Mouse (Mus musculus) C2C12 (cell line): ENCODE results near the gene Dnah11. TPM values are rescaled to one million over a fixed set of nuclear protein-coding genes. Genes with fewer than 3 reads are reported as not detected.

ENCODE experiments used
- H3K27me3 ChIP-seq: one replicate; pipeline ENCODE4 v1.6.1; 2011; ENCODE audit not compliant: control insufficient read depth, insufficient read depth, insufficient read length
- H3K36me3 ChIP-seq: one replicate; pipeline ENCODE4 v1.6.1; 2011; ENCODE audit not compliant: control insufficient read depth, insufficient read depth
- H3K4me3 ChIP-seq: one replicate; pipeline ENCODE4 v1.5.1; 2011; ENCODE audit warnings: mild to moderate bottlenecking, control low read depth; ENCODE audit not compliant: poor library complexity, insufficient read depth, severe bottlenecking
- H3K79me2 ChIP-seq: one replicate; pipeline ENCODE4 v1.6.1; 2011; ENCODE audit not compliant: control insufficient read depth, insufficient read depth
- H3K79me3 ChIP-seq: one replicate; pipeline ENCODE4 v1.6.1; 2011; ENCODE audit warnings: low read depth, control low read depth
- H3ac ChIP-seq: one replicate; pipeline ENCODE3; 2011; ENCODE audit warnings: low read depth; ENCODE audit not compliant: control insufficient read depth, insufficient read length
- CEBPB ChIP-seq: IDR thresholded peaks from one replicate; pipeline ENCODE4 v1.6.1; 2011; ENCODE audit warnings: low read depth, mild to moderate bottlenecking, control low read depth, moderate library complexity
- CTCF ChIP-seq: IDR thresholded peaks from one replicate; pipeline ENCODE4 v1.5.1; 2011; ENCODE audit not compliant: control insufficient read depth, insufficient read depth, insufficient read length
- FOSL1 ChIP-seq: IDR thresholded peaks from one replicate; pipeline ENCODE4 v1.8.0; 2011; ENCODE audit warnings: mild to moderate bottlenecking, low read length; ENCODE audit not compliant: poor library complexity, insufficient read depth, severe bottlenecking
- MAX ChIP-seq: IDR thresholded peaks from one replicate; pipeline ENCODE4 v1.6.1; 2011; ENCODE audit warnings: mild to moderate bottlenecking, control low read depth
- MYOD1 ChIP-seq: IDR thresholded peaks from one replicate; pipeline ENCODE4 v1.6.1; 2011; ENCODE audit warnings: low read depth; ENCODE audit not compliant: control insufficient read depth, insufficient read length
- MYOG ChIP-seq: IDR thresholded peaks from one replicate; pipeline ENCODE4 v1.6.1; 2011; ENCODE audit not compliant: control insufficient read depth, insufficient read length; ENCODE audit errors: extremely low read depth
- USF1 ChIP-seq: IDR thresholded peaks from one replicate; pipeline ENCODE4 v1.6.1; 2011; ENCODE audit warnings: low read depth, mild to moderate bottlenecking, control low read depth, moderate library complexity
- polyA plus RNA-seq: library from polyadenylated mRNA; unstranded; fragments of >200 nt; fragmentation: generic; extraction: Trizol; gene quantifications from one replicate; pipeline ENCODE4 v1.2.1, GENCODE M21; 2012; ENCODE audit warnings: missing spikeins

Gene Dnah11
- polyA plus RNA-seq, 1 experiment: under 0.01 TPM

- H3ac ChIP-seq: no peak overlapping the region
- H3K79me3 ChIP-seq: no peaks in the 10 kb centered on the region
- H3K79me2 ChIP-seq: no peaks in the 10 kb centered on the region
- no peak overlapping the region for H3K4me3 ChIP-seq
- TF ChIP-seq CTCF (no peak), MYOD1 (no peak), MYOG (no peak), USF1 (no peak), FOSL1 (no peak), CEBPB (no peak), MAX (no peak)
- H3K36me3 ChIP-seq: no peaks in the 10 kb centered on the region
- no peaks in the 10 kb centered on the region for H3K27me3 ChIP-seq
Measured at GRCm38 (mm10) chr12:118034990-118035389, 163.9 kb downstream of the Dnah11 start.

GRCm38 (mm10) chr12:118025771-118026170, 173.1 kb downstream of the Dnah11 start:
- Histone ChIP-seq H3K36me3 (no peaks in the 10 kb centered on the region), H3K79me3 (no peaks in the 10 kb centered on the region), H3K27me3 (no peaks in the 10 kb centered on the region), H3ac (no peak overlapping the region), H3K79me2 (no peaks in the 10 kb centered on the region), H3K4me3 (no peak overlapping the region)
- TF ChIP-seq CTCF (no peak), CEBPB (no peak), FOSL1 (no peak), MYOG (no peak), MYOD1 (no peak), MAX (no peak), USF1 (no peak)

- H3ac ChIP-seq: no peak overlapping the region
- no peaks in the 10 kb centered on the region for H3K79me3 ChIP-seq
- H3K36me3 ChIP-seq: no peaks in the 10 kb centered on the region
- no peaks in the 10 kb centered on the region for H3K79me2 ChIP-seq
- H3K4me3 ChIP-seq: no peak overlapping the region
- TF ChIP-seq MYOG (no peak), USF1 (no peak), CTCF (no peak), MAX (no peak), MYOD1 (no peak), FOSL1 (no peak), CEBPB (no peak)
- no peaks in the 10 kb centered on the region for H3K27me3 ChIP-seq
Measured at GRCm38 (mm10) chr12:118018936-118019335, 179.9 kb downstream of the Dnah11 start.

- TF ChIP-seq MYOG: no peak
- TF ChIP-seq MAX: no peak
- TF ChIP-seq FOSL1: no peak
- TF ChIP-seq USF1: no peak
- Histone ChIP-seq H3K79me2 (no peaks in the 10 kb centered on the region), H3K36me3 (no peaks in the 10 kb centered on the region), H3K27me3 (no peaks in the 10 kb centered on the region), H3ac (no peak overlapping the region), H3K4me3 (no peak overlapping the region), H3K79me3 (no peaks in the 10 kb centered on the region)
Measured at GRCm38 (mm10) chr12:118013872-118014271, 185.0 kb downstream of the Dnah11 start.

- no peak overlapping the region for H3K4me3 ChIP-seq
- no peak overlapping the region for H3ac ChIP-seq
- TF ChIP-seq CEBPB (no peak), MAX (no peak), USF1 (no peak), FOSL1 (no peak), CTCF (no peak), MYOD1 (no peak), MYOG (no peak)
- no peaks in the 10 kb centered on the region for H3K79me2 ChIP-seq
- H3K36me3 ChIP-seq: no peaks in the 10 kb centered on the region
- H3K27me3 ChIP-seq: no peaks in the 10 kb centered on the region
- no peaks in the 10 kb centered on the region for H3K79me3 ChIP-seq
Measured at GRCm38 (mm10) chr12:118011921-118012320, 186.9 kb downstream of the Dnah11 start.

- TF ChIP-seq MYOG: no peak
- TF ChIP-seq USF1: no peak
- TF ChIP-seq CTCF: no peak
- TF ChIP-seq MYOD1: no peak
- peak; percentile 63 for TF ChIP-seq CEBPB
- no peaks in the 10 kb centered on the region for H3K79me2 ChIP-seq
- no peak overlapping the region for H3ac ChIP-seq
- no peaks in the 10 kb centered on the region for H3K79me3 ChIP-seq
- H3K4me3 ChIP-seq: no peak overlapping the region
- no peaks in the 10 kb centered on the region for H3K36me3 ChIP-seq
- H3K27me3 ChIP-seq: no peaks in the 10 kb centered on the region
Measured at GRCm38 (mm10) chr12:117994938-117995337, 203.9 kb downstream of the Dnah11 start.
